Mouse (Mus musculus) gastrocnemius, postnatal 14 days (tissue): ENCODE results near the gene 9330161L09Rik. TPM values are rescaled to one million over a fixed set of nuclear protein-coding genes. Genes with fewer than 3 reads are reported as not detected.
A peak's percentile ranks its signal among the peaks of the same experiment; 100 is the strongest.
"Not testable (repeated sequence)": the region's sequence is repeated elsewhere in the genome, so short reads cannot be mapped to it uniquely, and the experiment has no call there.

ENCODE experiments used
- DNase-seq: peaks from one replicate; pipeline ENCODE4 v3.0.0; 2021; ENCODE audit warnings: mixed read lengths
- intact Hi-C: fragments of 180-260 bp; cut with DNase I; formaldehyde crosslinking; loops from one replicate; pipeline ENCODE4 v1.15.1; 2025; ENCODE audit warnings: low total_unique reads
- long read RNA-seq, 2 experiments: library from polyadenylated mRNA; stranded (forward); transcript quantifications; one replicate each; pipeline ENCODE4 v2.0.0; 2021
- total RNA-seq, 2 experiments: library from RNA; stranded (reverse); gene quantifications; 2 replicates each; pipeline ENCODE4 v1.2.3; 2021

Gene 9330161L09Rik
- total RNA-seq = under 1 TPM; 0.62 to 0.70 TPM
- long read RNA-seq, experiment 1 = 0 reads
- long read RNA-seq, experiment 2 = 0 reads

DNA sequence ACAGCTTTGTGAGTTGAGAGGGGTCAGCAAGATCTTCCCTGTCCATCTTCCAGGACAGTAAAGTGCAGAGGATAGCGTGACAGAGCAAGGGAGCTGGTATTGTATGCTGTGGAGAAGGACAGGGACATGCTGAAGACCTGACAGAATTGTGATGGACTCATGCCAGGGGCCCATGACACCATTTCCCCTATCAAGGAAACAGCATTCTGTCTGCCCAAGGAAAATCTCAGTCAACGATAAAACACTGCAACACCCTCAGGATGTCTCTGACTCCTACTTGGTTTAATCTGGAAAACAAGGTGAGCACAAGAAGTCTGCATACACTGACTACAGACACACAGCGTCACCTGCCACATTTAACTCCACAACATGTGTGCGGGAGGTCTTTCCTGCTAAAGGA, at the start of gene 9330161L09Rik:
TSS of gene 9330161L09Rik (minus strand) at position 101 of the 400 bp plus-strand sequence.
- intact Hi-C loops = no loop called here
- no peak for DNase-seq

DNA sequence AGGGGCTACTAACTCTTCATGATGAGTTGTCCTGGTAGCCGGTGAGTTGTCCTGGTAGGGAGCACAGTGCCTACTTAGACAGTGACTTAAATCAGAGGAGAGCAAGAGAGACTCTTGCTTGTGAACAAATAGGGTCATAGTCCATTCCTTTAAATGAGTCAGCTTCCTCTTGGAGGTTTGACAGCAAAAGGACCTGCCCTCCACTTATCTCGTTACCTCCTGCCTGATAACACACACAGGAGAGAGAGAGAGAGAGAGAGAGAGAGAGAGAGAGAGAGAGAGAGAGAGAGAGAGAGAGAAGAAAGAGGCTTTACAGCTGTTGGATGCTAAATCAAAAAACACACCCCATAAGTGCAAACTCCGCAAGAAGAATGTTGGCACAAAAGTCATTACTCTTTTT, 49.5 kb upstream of the 9330161L09Rik start, which contains the start of gene Ifi27l2b:
TSS of gene Ifi27l2b (minus strand) at position 84 of the 400 bp plus-strand sequence.
- no peak for DNase-seq
- intact Hi-C loops = no loop called here

- intact Hi-C loops, DNase-seq: not testable (repeated sequence)
These were observed 49.1 kb upstream of the 9330161L09Rik start for GRCm38 (mm10) chr12:103456727-103457126.

- no peak for DNase-seq
- intact Hi-C loops = no loop called here
These were observed 45.7 kb upstream of the 9330161L09Rik start for GRCm38 (mm10) chr12:103453361-103453760.

- intact Hi-C loops = no loop called here
- no peak for DNase-seq
These were observed 37.4 kb upstream of the 9330161L09Rik start for GRCm38 (mm10) chr12:103445060-103445459.

DNA sequence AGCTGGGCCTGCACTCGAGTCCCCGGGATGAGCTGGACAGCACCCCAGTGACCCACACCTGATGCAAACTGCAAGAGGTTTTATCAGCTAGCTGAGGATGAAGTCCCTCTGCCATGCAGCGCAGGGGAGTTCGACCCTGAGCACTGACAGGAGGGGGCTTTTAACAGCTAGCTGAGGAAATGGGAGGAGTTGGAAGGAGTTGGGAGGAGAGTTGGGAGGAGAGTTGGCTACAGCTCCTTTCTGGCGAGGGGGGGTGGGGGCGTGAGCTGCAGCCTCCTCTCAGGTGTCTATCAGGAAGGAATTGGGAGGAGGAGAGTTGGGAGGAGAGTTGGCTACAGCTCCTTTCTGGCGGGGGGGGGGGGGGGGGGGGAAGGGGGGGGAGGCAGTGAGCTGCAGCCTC, 36.6 kb upstream of the 9330161L09Rik start:
- intact Hi-C loops, DNase-seq: not testable (repeated sequence)

- intact Hi-C loops = no loop called here
These were observed 35.9 kb upstream of the 9330161L09Rik start, which contains the start of gene Ifi27l2a for GRCm38 (mm10) chr12:103443524-103443923. Gene Ifi27l2a, minus strand, starts transcription at chr12:103443680.

DNA sequence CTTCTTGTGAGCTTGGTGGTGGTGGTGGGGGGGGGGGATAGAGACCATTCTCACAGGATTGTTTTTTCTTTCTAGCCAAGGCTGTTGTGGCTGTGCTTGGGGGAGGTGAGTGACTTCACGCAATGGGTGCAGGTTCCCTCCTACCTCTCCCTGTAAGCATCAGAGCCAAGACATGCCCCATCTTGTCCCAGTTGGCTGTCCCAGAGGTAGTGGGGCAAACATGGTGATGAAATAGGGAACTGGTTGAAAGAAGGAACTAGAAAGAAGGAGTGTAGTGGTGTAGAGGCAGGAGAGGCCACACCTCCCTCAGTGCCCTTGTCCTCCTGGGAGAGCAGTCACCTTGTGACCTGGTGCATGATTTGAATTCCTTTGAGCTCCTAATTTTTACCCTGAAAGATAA, 30.0 kb upstream of the 9330161L09Rik start:
- DNase-seq = no peak
- intact Hi-C loops = loop anchor here (5.0 kb wide), 1 partner anchor 45 kb away; no protein-coding TSS in a partner anchor

More at GRCm38 (mm10) chr12:103443524-103443923, 35.9 kb upstream of the 9330161L09Rik start, which contains the start of gene Ifi27l2a:
- DNase-seq = no peak

DNA sequence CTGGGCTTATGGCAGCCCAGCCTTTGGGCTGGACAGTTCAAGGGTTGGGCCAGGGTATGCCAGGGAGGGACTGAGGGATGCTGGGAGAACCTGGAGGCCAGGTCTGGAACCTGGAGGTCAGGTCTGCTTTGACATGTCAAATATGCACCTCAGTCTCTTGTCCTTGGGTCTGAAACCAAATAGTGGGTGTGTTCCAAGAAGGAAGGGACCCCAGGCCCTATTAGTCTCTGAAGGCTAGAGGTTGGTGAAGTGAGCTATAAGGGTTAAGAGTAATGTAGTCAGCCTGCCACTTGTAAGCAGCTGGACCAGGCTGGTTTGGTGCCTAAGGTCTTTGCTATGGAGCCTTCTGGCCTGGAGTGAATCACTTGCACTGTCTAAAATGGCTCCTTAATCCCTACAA, 27.2 kb upstream of the 9330161L09Rik start:
- DNase-seq = no peak
- intact Hi-C loops = loop anchor here (5.0 kb wide), 1 partner anchor 47 kb away; no protein-coding TSS in a partner anchor

GRCm38 (mm10) chr12:103433986-103434731, 26.5 kb upstream of the 9330161L09Rik start, which contains the start of gene Ifi27:
Gene Ifi27, plus strand, starts transcription at chr12:103434211.
- DNase-seq = peak; percentile 58
- intact Hi-C loops = no loop called here

- intact Hi-C loops = no loop called here
- no peak for DNase-seq
These were observed 25.8 kb upstream of the 9330161L09Rik start for GRCm38 (mm10) chr12:103433430-103433829.

DNA sequence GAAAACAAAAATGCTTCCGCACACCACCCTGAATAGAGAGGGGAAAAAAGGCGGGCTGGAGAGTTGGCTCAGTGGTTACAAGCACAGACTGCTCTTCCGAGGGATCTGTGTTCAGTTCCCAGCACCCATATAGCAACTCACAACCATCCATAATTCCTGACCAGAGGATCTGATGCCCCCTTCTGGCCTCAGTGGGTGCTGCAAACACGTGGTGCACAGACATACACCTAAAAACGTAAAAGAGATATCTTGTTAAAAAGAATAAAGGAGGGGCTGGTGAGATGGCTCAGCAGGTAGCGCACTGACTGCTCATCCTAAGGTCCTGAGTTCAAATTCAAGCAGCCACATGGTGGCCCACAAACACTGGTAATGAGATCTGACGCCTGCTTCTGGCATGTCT, 19.1 kb upstream of the 9330161L09Rik start:
- no peak for DNase-seq
- intact Hi-C loops = loop anchor here (2.0 kb wide), 1 partner anchor 66 kb away; no protein-coding TSS in a partner anchor

DNA sequence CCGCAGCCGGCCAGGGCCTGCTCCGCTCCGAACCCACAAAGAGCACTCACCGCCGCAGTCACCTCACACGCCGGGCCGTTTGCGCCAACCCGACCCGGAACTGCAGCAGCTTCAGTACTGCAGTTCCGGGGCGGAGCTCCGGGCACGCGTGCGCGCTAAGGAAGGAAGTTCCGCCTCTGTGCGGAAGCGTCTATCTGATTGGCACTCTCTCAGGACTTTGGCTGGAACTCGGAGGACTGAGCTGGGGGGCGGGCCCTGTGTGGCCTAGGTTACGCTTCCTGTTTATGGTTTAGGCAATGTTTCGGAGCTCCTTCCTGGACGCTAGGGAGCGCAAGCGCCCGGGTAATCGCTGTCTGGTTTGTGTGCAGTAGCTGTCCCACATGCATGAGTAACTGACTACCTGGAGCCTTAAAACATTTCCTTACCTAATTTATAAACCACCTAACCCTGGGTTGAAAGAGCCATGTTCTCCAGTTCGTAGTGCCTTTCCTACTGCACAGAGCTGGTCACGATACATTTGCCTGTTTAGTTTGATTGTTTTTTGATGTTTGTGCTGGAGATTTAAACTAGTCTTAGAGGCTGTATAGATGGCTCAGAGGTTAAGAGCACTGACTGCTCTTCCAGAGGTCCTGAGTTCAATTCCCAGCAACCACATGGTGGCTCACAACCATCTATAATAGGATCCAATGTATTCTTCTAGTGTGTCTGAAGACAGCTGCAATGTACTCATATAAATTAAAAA, 18.3 kb upstream of the 9330161L09Rik start, which contains the start of gene Ddx24:
TSS of gene Ddx24 (minus strand) at position 102 of the 742 bp plus-strand sequence.
- intact Hi-C loops = loop anchor here (2.0 kb wide), 1 partner anchor 67 kb away; no protein-coding TSS in a partner anchor
- DNase-seq = peak; percentile 97

- intact Hi-C loops = no loop called here
- no peak for DNase-seq
These were observed 17.6 kb upstream of the 9330161L09Rik start for GRCm38 (mm10) chr12:103425016-103425728.

DNA sequence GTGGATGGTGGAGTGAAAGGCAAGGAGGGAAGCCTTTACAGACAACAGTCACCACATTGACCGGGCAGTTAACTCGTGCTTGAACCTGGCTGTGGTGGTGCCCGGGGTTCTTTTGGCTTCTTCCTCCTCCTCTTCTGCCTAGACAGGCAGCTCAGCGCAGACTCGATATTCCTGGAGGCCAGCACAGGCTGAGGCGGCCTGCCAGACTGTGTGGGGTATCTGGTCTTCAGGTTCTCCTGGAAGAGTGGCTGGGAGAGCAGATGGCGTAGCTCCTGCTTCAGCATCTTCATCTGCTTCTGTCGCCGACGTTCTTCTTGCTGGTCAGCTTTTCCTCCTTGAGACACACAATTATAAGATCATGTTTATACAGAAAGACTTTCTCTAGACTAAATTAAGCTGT, 524 bp upstream of the 9330161L09Rik start:
- intact Hi-C loops = no loop called here
- DNase-seq = no peak

DNA sequence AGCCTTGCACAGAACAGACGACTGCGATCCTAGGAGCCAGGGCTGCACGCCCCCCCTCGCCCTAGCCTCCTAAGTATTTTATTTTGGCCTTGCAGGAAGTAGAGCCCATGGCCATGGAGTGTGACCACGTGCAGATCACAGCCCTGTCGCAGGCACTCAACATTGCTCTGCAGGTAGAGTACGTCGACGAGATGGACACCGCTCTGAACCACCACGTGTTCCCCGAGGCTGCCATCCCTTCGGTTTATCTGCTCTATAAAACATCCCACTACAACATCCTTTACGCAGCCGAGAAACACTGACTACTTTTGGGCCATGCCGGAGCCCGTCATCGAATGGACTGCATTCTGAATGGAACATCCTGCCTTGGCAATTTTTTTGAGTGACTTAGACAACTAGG, 3.5 kb downstream of the 9330161L09Rik start:
- intact Hi-C loops = no loop called here
- no peak for DNase-seq

DNA sequence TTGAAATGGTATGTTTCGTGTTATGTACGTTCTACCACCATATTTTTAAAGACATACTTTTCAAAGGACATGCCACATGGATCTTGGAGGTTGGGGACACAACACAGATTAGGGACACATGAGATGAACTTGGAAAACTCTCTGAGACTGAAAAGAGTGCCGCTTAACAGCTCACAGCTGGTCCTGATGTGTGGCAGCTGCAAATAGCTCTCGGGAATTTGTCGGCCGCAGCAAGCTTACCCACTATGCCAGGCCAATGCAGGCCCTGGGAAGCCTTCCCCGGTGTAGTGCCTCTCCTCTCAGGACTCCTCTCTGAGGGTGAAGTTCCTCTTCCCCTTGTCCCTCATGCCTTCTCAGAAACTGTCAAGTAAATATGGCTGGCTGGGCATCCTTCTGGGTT, 10.9 kb downstream of the 9330161L09Rik start:
- no peak for DNase-seq

DNA sequence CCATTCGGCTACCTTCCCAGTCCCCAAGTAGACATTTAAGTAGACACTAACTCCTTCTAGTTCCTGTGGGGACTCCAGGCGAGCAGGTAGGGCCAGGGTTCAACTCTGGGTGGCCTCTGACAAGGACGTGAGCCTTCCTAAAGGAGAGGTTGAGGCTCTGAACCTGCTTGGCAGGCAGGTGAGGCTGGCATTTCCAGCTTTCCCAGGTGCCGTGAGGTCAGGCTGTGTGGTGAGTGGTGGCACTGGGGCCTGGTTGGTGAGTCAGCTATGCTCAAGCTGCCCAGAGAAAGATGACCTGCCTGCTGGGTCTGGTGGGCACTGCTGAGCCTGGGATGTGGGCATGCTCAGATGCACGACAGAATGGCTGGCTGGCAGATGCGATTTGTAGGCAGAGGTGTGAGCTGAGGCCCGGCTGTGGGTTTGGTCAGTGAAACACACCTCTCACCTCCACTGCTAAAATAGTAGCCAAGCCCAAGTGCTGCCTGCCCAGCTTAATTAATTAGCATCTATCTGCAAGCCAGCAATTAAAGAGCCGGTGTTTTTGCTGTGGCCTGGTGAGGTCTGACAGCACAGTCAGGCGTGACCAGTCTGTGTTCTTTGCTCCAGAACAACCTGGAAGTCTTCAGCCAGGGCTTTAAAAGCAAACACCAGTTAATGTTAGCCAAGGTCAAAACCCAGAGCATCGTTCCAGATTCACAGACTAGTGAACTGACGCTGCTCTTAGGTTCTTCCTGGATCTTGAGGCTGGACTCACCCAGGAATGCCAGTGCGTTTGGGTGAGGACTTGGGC, 11.9 kb downstream of the 9330161L09Rik start:
- intact Hi-C loops = no loop called here

More for the DNA sequence above, 10.9 kb downstream of the 9330161L09Rik start:
- intact Hi-C loops = no loop called here

GRCm38 (mm10) chr12:103393528-103393927, 14.1 kb downstream of the 9330161L09Rik start:
- intact Hi-C loops = no loop called here

More for the DNA sequence above, 11.9 kb downstream of the 9330161L09Rik start:
- DNase-seq = no peak

More at GRCm38 (mm10) chr12:103393528-103393927, 14.1 kb downstream of the 9330161L09Rik start:
- DNase-seq = no peak
